Comparison of ENCODE assay signal across 25 mouse cellular contexts in the genomic region with DNA sequence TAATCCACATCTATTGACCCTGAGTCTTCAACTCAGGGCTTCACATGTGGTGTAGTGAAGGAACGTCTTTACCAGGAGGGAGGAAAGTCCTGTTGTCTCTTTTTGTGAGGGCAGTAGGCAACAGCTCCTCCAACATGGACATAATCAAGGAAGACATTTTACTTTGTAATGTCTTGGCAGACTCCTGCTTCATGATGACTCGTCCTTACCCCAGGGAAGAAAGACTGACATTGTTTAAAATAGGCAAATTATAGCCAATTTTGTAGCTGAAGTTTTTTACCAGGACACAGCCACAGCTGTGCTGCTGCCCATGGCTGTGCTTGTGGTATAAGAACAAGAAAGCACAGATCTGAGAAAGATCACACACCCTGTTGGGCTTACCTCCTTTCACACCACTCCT.
"Had no signal": no experiment of that assay in that cellular context is flagged by ENCODE, and none has a peak within 500 bp of the region (broad histone marks: within the 10 kb centered on the region; RNA-seq: fewer than 3 reads in every experiment).

No protein-coding gene starts in this region.

- H3K9me3 ChIP-seq: heart, embryonic 13.5 days; heart, embryonic 15.5 days; hindbrain, embryonic 13.5 days; hindbrain, embryonic 15.5 days; kidney, embryonic 15.5 days; limb, embryonic 13.5 days; limb, embryonic 15.5 days; liver, embryonic 12.5 days had no signal

- DNase-seq: gastrocnemius, postnatal 14 days; gastrocnemius, postnatal 36 days; heart, adult 11 months; heart, adult 2 months; heart, postnatal 14 days; heart, postnatal 36 days; kidney, adult 11 months; kidney, adult 2 months; kidney, adult 9 months; kidney, postnatal 14 days; kidney, postnatal 36 days; layer of hippocampus, adult 9-11 months; layer of hippocampus, postnatal 36 days; left cerebral cortex, postnatal 4 days had no signal

- H3K27ac ChIP-seq: heart, adult 2 months; heart, embryonic 13.5 days; heart, embryonic 15.5 days; hindbrain, embryonic 13.5 days; hindbrain, embryonic 15.5 days; hindbrain, postnatal 0 days; kidney, embryonic 15.5 days; kidney, postnatal 0 days; limb, embryonic 13.5 days; limb, embryonic 15.5 days; liver, embryonic 12.5 days had no signal

- H3K4me3 ChIP-seq: heart, adult 2 months; heart, embryonic 13.5 days; heart, embryonic 15.5 days; hindbrain, embryonic 13.5 days; hindbrain, embryonic 15.5 days; kidney, embryonic 15.5 days; limb, embryonic 13.5 days; limb, embryonic 15.5 days; liver, embryonic 12.5 days had no signal

- H3K27me3 ChIP-seq: heart, embryonic 13.5 days; heart, embryonic 15.5 days; hindbrain, embryonic 13.5 days; hindbrain, embryonic 15.5 days; kidney, embryonic 15.5 days; limb, embryonic 13.5 days; limb, embryonic 15.5 days; liver, embryonic 12.5 days had no signal

- H3K36me3 ChIP-seq: hindbrain, embryonic 13.5 days; hindbrain, embryonic 15.5 days; limb, embryonic 15.5 days had no signal

- ATAC-seq: hindbrain, postnatal 0 days; intestine, embryonic 16.5 days; liver, embryonic 12.5 days had no signal
